9 mouse cellular contexts compared by ENCODE assay signal in genomic region chr4:124803406-124803805, GRCm38 (mm10). TPM values are rescaled to one million over a fixed set of nuclear protein-coding genes. Genes with fewer than 3 reads are reported as not detected.
DNase-seq lines count a peak whose midpoint lies in the region; ATAC-seq and TF ChIP-seq lines count a peak whose summit lies in the region.
"Had no signal": no experiment of that assay in that cellular context is flagged by ENCODE, and none has a peak within 500 bp of the region (broad histone marks: within the 10 kb centered on the region; RNA-seq: fewer than 3 reads in every experiment).

No protein-coding gene starts in this region.

- H3K9ac ChIP-seq in neural tube, embryonic 11.5 days (ENCODE audit: low read length) = no peak overlapping the region; the same call in 1 of the 2 replicates
- peak overlapping the region; percentile 90 for H3K9ac ChIP-seq in forebrain, embryonic 12.5 days
- H3K9ac ChIP-seq in liver, embryonic 12.5 days = peak overlapping the region; percentile 96
- H3K9ac ChIP-seq in stomach, postnatal 0 days (ENCODE audit: low read length) = 0 out of 2 replicates have a peak overlapping the region, but pooled peaks have one; percentile 27

- H3K4me1 ChIP-seq in neural tube, embryonic 11.5 days (ENCODE audit: control insufficient read depth, insufficient read depth, low read length) = peaks cover 7% of the 10 kb centered on the region
- peaks cover 16% of the 10 kb centered on the region for H3K4me1 ChIP-seq in forebrain, embryonic 12.5 days
- H3K4me1 ChIP-seq in liver, embryonic 12.5 days = peaks cover 65% of the 10 kb centered on the region
- H3K4me1 ChIP-seq in stomach, postnatal 0 days (replicated peaks; ENCODE audit: control insufficient read depth, insufficient read depth) = no peaks in the 10 kb centered on the region

- no peak for TF ChIP-seq CTCF in stomach, postnatal 0 days (IDR thresholded peaks at IDR 0.05; ENCODE audit: low read depth)

- H3K36me3 ChIP-seq in neural tube, embryonic 11.5 days (ENCODE audit: control insufficient read depth, insufficient read depth, low read length) = peaks cover 2% of the 10 kb centered on the region; the same call in 1 of the 2 replicates
- peaks cover 38% of the 10 kb centered on the region for H3K36me3 ChIP-seq in forebrain, embryonic 12.5 days (replicated peaks)
- H3K36me3 ChIP-seq in liver, embryonic 12.5 days = peaks cover 72% of the 10 kb centered on the region
- H3K36me3 ChIP-seq in stomach, postnatal 0 days (ENCODE audit: control insufficient read depth, insufficient read depth, low read length) = peaks cover 9% of the 10 kb centered on the region; the same call in 1 of the 2 replicates

- WGBS in neural tube, embryonic 11.5 days = 88% methylated on average over 6 of the region's 6 CpGs
- WGBS in forebrain, embryonic 12.5 days = 83% methylated on average over 6 of the region's 6 CpGs
- WGBS in liver, embryonic 12.5 days (ENCODE audit: insufficient replicate concordance) = 36% methylated on average over 6 of the region's 6 CpGs
- 74% methylated on average over 6 of the region's 6 CpGs for WGBS in stomach, postnatal 0 days

- TF ChIP-seq EP300 in stomach, postnatal 0 days (optimal IDR thresholded peaks at IDR 0.05) = no peak

- H3K4me2 ChIP-seq in neural tube, embryonic 11.5 days (ENCODE audit: low read depth) = peak overlapping the region; percentile 89
- H3K4me2 ChIP-seq in forebrain, embryonic 12.5 days = peak overlapping the region; percentile 82
- peak overlapping the region; percentile 95 for H3K4me2 ChIP-seq in liver, embryonic 12.5 days
- peak overlapping the region; percentile 87 for H3K4me2 ChIP-seq in stomach, postnatal 0 days (replicated peaks; ENCODE audit: low read depth)

- no peaks in the 10 kb centered on the region for H3K27me3 ChIP-seq in neural tube, embryonic 11.5 days (ENCODE audit: control insufficient read depth, insufficient read depth, low read length)
- no peaks in the 10 kb centered on the region for H3K27me3 ChIP-seq in forebrain, embryonic 12.5 days
- H3K27me3 ChIP-seq in liver, embryonic 12.5 days (replicated peaks) = no peaks in the 10 kb centered on the region
- H3K27me3 ChIP-seq in stomach, postnatal 0 days (ENCODE audit: control insufficient read depth, insufficient read depth, low read length) = no peaks in the 10 kb centered on the region

- peak overlapping the region; percentile 73 for H3K4me3 ChIP-seq in neural tube, embryonic 11.5 days (ENCODE audit: low read depth, low read length)
- H3K4me3 ChIP-seq in forebrain, embryonic 12.5 days (replicated peaks) = peak overlapping the region; percentile 81
- H3K4me3 ChIP-seq in liver, embryonic 12.5 days = peak overlapping the region; percentile 93
- H3K4me3 ChIP-seq in stomach, postnatal 0 days (ENCODE audit: low read depth, low read length) = peak overlapping the region; percentile 88; the same call in 1 of the 2 replicates

- no peak for DNase-seq in neural tube, embryonic 11.5 days (ENCODE audit: low spot score)
- DNase-seq in neural tube, embryonic 10.5 days (ENCODE audit: extremely low spot score, low spot score) = no peak
- no peak for DNase-seq in stomach, postnatal 0 days (ENCODE audit: low spot score)
- DNase-seq in kidney, postnatal 10 days = no peak
- DNase-seq in left cerebral cortex, adult 8-10 months (ENCODE audit: low spot score in 2 of 2) = no peak
- DNase-seq: kidney, adult 9 months had no signal

- ATAC-seq in neural tube, embryonic 11.5 days (ENCODE audit: insufficient read depth, low FRiP score, low TSS enrichment) = no peak
- ATAC-seq in forebrain, embryonic 12.5 days (ENCODE audit: low FRiP score) = no peak
- no peak for ATAC-seq in liver, embryonic 12.5 days
- ATAC-seq in stomach, postnatal 0 days (ENCODE audit: low FRiP score, low TSS enrichment) = no peak
- no peak for ATAC-seq in erythroid progenitor cell, adult 5-6 weeks (replicated peaks; ENCODE audit: low FRiP score, poor library complexity, severe bottlenecking)

- H3K27ac ChIP-seq in neural tube, embryonic 11.5 days (ENCODE audit: low read depth, low read length) = no peak overlapping the region
- H3K27ac ChIP-seq in forebrain, embryonic 12.5 days = no peak overlapping the region
- peak overlapping the region; percentile 99 for H3K27ac ChIP-seq in liver, embryonic 12.5 days
- no peak overlapping the region for H3K27ac ChIP-seq in stomach, postnatal 0 days (replicated peaks)

- H3K9me3 ChIP-seq in neural tube, embryonic 11.5 days (ENCODE audit: control insufficient read depth, low read length) = no peaks in the 10 kb centered on the region
- no peaks in the 10 kb centered on the region for H3K9me3 ChIP-seq in forebrain, embryonic 12.5 days
- no peaks in the 10 kb centered on the region for H3K9me3 ChIP-seq in liver, embryonic 12.5 days (replicated peaks)
- H3K9me3 ChIP-seq in stomach, postnatal 0 days (ENCODE audit: control insufficient read depth, low read length) = no peaks in the 10 kb centered on the region

RNA-seq across cellular contexts. Expression of gene Mtf1, which starts 1.5 kb away (rescaled TPM):
- polyA plus RNA-seq in neural tube, embryonic 11.5 days (2014; fragmentation: Nextera tagmentation; extraction: Ambion mirVana) = 15.3 and 16.0 TPM in 2 replicates
- 13.6 and 17.4 TPM in 2 replicates for polyA plus RNA-seq in forebrain, embryonic 12.5 days (2016; fragmentation: Nextera tagmentation; extraction: Ambion mirVana)
- polyA plus RNA-seq in liver, embryonic 12.5 days (2016; fragmentation: Nextera tagmentation; extraction: Ambion mirVana) = 16.3 and 16.6 TPM in 2 replicates
- polyA plus RNA-seq in stomach, postnatal 0 days (2015; fragmentation: Nextera tagmentation; extraction: Ambion mirVana) = 10.6 and 11.6 TPM in 2 replicates
- 8.6 and 21.4 TPM in 2 replicates for total RNA-seq in erythroid progenitor cell, adult 5-6 weeks (2015; ENCODE audit: low replicate concordance)
- total RNA-seq in erythroid progenitor cell, adult 5-6 weeks (2017; ENCODE audit: low replicate concordance) = 7.0 and 25.2 TPM in 2 replicates
- 10 to 100 TPM; 22.0 to 29.3 (median 25.0) TPM for total RNA-seq in left cerebral cortex, adult 8-10 months (2022)

RNA-seq across cellular contexts. Expression of gene Yrdc, which starts 47.1 kb away (rescaled TPM):
- polyA plus RNA-seq in neural tube, embryonic 11.5 days (2014; fragmentation: Nextera tagmentation; extraction: Ambion mirVana) = 50.8 and 58.1 TPM in 2 replicates
- polyA plus RNA-seq in forebrain, embryonic 12.5 days (2016; fragmentation: Nextera tagmentation; extraction: Ambion mirVana) = 45.0 and 48.5 TPM in 2 replicates
- 39.6 and 43.1 TPM in 2 replicates for polyA plus RNA-seq in liver, embryonic 12.5 days (2016; fragmentation: Nextera tagmentation; extraction: Ambion mirVana)
- 31.2 and 32.3 TPM in 2 replicates for polyA plus RNA-seq in stomach, postnatal 0 days (2015; fragmentation: Nextera tagmentation; extraction: Ambion mirVana)
- total RNA-seq in erythroid progenitor cell, adult 5-6 weeks (2015; ENCODE audit: low replicate concordance) = 4.2 and 46.1 TPM in 2 replicates
- 13.9 and 19.4 TPM in 2 replicates for total RNA-seq in erythroid progenitor cell, adult 5-6 weeks (2017; ENCODE audit: low replicate concordance)
- 10 to 100 TPM; 30.5 to 41.1 (median 38.8) TPM for total RNA-seq in left cerebral cortex, adult 8-10 months (2022)

RNA-seq across cellular contexts. Expression of gene 1110065P20Rik, which starts 47.6 kb away (rescaled TPM):
- polyA plus RNA-seq in neural tube, embryonic 11.5 days (2014; fragmentation: Nextera tagmentation; extraction: Ambion mirVana) = 36.5 and 41.5 TPM in 2 replicates
- polyA plus RNA-seq in forebrain, embryonic 12.5 days (2016; fragmentation: Nextera tagmentation; extraction: Ambion mirVana) = 60.1 and 64.9 TPM in 2 replicates
- 22.9 and 25.0 TPM in 2 replicates for polyA plus RNA-seq in liver, embryonic 12.5 days (2016; fragmentation: Nextera tagmentation; extraction: Ambion mirVana)
- polyA plus RNA-seq in stomach, postnatal 0 days (2015; fragmentation: Nextera tagmentation; extraction: Ambion mirVana) = 64.1 and 65.8 TPM in 2 replicates
- total RNA-seq in erythroid progenitor cell, adult 5-6 weeks (2015; ENCODE audit: low replicate concordance) = 2.9 and 4.2 TPM in 2 replicates
- 1.2 TPM in 1 of 2 replicates, not detected in the other for total RNA-seq in erythroid progenitor cell, adult 5-6 weeks (2017; ENCODE audit: low replicate concordance)
- 10 to 100 TPM; 66.4 to 70.2 (median 67.8) TPM for total RNA-seq in left cerebral cortex, adult 8-10 months (2022)

RNA-seq across cellular contexts. Expression of gene Maneal, which starts 58.6 kb away (rescaled TPM):
- polyA plus RNA-seq in neural tube, embryonic 11.5 days (2014; fragmentation: Nextera tagmentation; extraction: Ambion mirVana) = 9.1 and 11.8 TPM in 2 replicates
- polyA plus RNA-seq in forebrain, embryonic 12.5 days (2016; fragmentation: Nextera tagmentation; extraction: Ambion mirVana) = 5.6 and 9.7 TPM in 2 replicates
- polyA plus RNA-seq in liver, embryonic 12.5 days (2016; fragmentation: Nextera tagmentation; extraction: Ambion mirVana) = 0.06 and 0.08 TPM in 2 replicates
- polyA plus RNA-seq in stomach, postnatal 0 days (2015; fragmentation: Nextera tagmentation; extraction: Ambion mirVana) = 0.19 and 0.21 TPM in 2 replicates
- total RNA-seq in erythroid progenitor cell, adult 5-6 weeks (2015; ENCODE audit: low replicate concordance) = not detected in 2 replicates
- total RNA-seq in erythroid progenitor cell, adult 5-6 weeks (2017; ENCODE audit: low replicate concordance) = not detected in 2 replicates
- total RNA-seq in left cerebral cortex, adult 8-10 months (2022) = 10 to 100 TPM; 53.2 to 61.4 (median 57.1) TPM
